Mouse (Mus musculus): Measurements from ENCODE around the gene Fosl2.
A peak's percentile ranks its signal among the peaks of the same experiment; 100 is the strongest.

Fosl2 gene

DNA sequence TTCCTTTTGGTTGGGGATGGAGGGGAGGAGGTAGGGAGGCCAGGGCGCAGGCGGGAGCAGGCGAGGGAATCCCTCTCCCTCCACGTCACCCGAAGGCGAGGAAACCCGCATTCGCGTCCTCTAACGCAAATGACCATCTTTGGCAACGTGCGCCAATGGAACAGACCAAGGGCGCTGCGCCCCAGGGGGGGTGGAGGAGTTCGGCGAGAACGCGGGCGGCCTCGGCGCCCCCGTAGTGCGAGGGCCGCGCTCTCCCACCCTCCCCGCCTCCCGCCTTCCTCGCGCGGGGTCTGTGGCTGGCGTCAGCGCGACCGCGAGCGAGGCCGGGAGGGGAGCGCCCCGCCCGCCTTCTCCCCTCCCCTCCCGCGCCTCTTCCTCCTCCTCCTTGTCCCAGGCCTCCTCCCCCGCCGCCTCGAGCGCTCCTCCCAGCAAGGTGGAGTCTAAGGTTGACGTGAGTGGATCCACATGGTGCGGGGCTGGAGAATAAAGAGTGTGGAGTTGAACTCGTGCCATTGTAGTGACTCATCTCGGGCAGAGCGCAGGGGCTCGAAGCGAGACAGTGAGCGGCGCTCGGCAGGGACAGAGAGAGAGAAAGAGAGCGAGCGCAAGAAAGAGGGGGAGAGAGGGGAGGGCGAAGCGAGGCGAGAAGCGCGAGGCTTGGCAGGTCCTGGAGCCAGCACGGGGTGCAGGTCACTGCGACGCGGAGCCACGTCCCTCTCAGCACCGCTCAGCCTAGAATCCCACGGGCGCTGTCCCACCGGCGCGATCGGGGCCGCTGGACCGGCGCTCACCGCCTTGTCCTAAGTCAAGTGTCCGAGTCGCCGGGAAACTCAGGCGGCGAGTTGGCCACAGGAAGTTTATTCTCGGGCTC is at the start of gene Fosl2:
TSS of gene Fosl2 (plus strand) at position 466 of the 871 bp plus-strand sequence.
- no peak for DNase-seq (ENCODE audit: low read depth, low spot score)

DNA sequence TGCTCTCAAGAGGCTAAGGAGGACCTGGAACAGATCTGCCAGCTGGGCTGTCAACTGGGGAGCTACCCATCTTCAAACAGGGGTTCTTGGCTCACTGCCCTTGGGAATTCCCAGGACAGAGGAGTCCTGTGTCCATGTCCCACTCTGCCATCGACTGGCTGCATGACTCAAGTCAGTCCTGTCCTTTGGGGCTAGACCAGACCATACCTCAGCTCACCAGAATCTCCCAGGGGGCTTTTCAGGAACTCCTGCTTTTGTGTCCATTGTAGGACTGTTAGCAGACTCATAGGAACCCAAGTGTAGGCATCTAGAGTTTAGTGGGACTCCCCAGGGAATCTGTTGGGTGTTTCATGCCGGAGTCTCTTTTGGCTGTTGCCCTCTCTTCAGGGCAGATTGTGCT is 49.6 kb upstream of the Fosl2 start:
- no peak for DNase-seq (ENCODE audit: low read depth, low spot score)

DNA sequence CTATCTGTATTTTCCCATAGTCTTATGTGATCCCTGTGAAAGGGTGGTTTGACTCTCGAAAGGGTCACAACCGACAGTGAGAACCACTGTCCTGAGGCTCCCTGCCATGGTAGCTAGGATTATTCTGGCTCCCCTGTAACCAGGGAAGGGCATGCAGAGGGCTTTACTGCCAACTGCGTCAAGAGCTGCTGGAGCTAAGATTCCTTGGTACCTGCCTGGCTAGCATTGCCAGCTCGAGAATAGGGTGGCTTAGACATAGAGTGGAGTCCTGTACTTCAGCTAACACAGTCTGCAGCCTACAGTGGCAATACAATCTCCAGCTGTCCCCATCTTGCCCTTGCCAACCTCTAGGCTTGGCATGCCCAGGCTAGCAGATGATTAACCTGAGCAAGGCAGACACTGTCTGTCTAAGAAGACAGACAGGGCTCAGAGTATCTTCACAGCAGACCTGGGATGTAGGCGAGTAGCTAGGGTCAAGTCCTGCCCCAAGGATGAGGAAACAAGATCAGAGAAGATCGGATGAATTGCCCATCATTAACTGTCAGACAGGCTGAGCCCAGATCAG is 49.0 kb upstream of the Fosl2 start:
- DNase-seq (ENCODE audit: low read depth, low spot score): no peak

- DNase-seq (ENCODE audit: low read depth, low spot score): no peak
Measured at GRCm38 (mm10) chr5:32089481-32089880, 46.1 kb upstream of the Fosl2 start.

- DNase-seq (ENCODE audit: low read depth, low spot score): no peak
Measured at GRCm38 (mm10) chr5:32092281-32092680, 43.3 kb upstream of the Fosl2 start.

- no peak for DNase-seq (ENCODE audit: low read depth, low spot score)
Measured at GRCm38 (mm10) chr5:32098691-32099090, 36.9 kb upstream of the Fosl2 start.

DNA sequence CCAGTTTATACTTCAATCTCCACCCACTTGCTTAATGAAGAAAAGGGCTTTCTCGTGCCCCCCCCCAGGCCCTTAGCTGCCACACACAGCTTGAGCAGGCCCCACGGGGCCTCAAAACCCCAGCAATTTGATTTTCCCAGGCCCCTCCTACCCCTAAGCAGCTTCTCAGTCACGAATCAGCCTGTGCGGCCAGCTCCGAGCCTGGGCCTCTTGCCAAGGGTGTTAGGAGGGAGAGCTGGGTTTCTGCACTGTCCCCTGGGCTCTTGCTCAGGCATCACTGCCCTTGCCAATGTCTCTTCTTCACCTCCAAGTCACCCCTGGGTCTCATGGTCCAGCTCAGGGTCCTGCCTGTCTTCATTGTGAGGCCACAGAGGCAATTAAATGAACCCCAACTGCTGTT is 33.1 kb upstream of the Fosl2 start:
- DNase-seq (ENCODE audit: low read depth, low spot score): peak; percentile 11

DNA sequence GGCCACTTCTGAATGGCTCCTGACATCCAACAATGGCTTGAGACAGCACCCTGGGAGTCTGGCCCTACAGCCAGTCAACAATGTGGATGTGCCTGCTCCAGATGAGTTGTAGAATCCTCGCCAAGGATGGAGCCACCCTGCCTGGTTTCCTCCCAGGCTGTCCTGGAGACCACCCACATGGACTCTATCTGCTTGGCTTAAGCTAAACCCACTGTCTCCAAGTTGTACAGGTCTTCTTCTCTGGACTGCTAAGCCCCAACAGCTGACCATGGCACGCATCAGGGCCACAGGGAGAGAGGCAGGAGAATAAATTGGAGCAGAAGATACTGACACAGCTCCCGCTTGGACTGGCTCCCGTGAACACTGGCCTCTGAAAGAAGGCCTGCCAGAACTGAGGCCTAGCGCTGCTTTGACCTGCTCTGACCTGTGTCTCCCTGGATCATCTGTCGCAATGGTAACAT is 32.6 kb upstream of the Fosl2 start:
- DNase-seq (ENCODE audit: low read depth, low spot score): no peak

- no peak for DNase-seq (ENCODE audit: low read depth, low spot score)
Measured at GRCm38 (mm10) chr5:32103545-32103944, 32.1 kb upstream of the Fosl2 start.

GRCm38 (mm10) chr5:32104119-32104990 is 31.2 kb upstream of the Fosl2 start:
- no peak for DNase-seq (ENCODE audit: low read depth, low spot score)

- no peak for DNase-seq (ENCODE audit: low read depth, low spot score)
Measured at GRCm38 (mm10) chr5:32106473-32107140, 29.0 kb upstream of the Fosl2 start.

DNA sequence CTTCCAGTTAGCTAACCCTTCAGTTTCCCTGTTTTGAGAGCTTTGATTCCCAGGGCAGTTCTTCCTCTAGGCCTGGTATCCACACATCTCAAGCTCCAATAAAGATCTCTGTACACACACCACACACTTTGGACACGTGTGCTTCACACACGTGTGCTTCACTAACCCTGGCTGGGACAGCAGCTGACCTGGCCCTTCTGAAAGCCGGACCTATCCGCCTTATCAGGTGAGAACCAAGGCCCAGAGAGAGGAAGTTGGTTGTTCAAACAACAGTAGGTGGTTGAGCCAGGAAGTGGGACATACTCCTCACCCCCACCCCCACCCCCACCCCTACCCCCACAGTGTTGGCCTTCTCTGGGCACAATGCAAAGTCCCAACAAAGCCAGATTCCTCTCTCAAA is 24.9 kb upstream of the Fosl2 start:
- DNase-seq (ENCODE audit: low read depth, low spot score): no peak

DNA sequence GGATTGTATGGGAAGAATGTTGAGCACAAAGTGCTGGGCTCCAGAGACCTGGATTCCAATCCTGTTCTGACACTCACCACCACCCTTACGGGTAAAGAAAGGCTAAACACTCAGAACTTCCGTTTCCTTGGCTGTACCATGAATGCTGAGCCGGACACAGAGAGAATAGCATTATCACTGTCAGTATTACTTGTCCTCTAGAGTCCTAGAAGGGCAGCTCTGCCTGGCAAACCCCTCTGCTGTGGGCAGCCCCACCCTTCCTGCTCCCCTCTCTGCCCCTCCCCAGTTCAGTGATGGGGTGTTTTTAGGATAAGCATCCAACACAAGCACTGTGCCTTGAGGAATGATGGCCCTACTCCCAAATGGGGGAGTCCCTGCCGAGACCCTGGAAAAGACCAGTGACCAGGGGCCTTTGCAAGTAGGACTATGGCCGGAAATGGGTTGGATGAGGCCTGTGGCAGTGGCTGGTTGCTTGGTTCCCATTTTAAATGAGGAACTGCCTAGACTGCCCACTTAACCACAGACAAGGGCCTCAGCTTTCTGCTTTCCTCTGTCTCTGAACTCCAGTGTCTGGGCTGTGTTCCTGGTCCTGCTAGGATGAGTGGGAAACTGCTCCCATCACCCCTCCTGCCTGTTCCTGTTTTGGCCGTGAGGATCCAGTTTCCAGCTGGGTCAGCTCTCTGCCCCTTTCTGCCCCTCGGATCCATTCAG is 23.2 kb upstream of the Fosl2 start:
- DNase-seq (ENCODE audit: low read depth, low spot score): no peak

DNA sequence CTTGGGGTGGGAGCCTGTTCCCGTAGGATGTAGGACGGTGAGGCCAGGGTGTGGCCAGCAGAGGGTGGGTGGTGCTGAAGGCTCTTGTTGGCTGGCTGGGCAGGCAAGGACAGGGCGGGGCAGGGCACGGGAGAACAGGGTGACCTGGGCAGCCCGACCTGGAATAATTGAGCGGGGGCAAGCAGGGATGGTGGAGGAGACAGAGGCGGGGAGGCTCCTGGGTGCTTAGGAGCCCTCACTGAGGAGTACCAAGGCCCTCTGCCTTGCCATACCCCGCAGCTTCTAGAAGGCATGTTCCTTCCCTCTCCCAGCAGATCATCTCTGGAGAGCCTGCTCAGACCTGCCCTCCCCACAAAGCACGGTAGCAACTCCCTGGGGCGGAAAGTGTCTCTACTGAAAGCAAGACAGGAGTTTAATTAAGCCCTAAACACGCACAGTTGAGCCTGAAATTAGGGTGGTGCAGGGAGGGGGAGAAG is 14.7 kb upstream of the Fosl2 start:
- no peak for DNase-seq (ENCODE audit: low read depth, low spot score)

DNA sequence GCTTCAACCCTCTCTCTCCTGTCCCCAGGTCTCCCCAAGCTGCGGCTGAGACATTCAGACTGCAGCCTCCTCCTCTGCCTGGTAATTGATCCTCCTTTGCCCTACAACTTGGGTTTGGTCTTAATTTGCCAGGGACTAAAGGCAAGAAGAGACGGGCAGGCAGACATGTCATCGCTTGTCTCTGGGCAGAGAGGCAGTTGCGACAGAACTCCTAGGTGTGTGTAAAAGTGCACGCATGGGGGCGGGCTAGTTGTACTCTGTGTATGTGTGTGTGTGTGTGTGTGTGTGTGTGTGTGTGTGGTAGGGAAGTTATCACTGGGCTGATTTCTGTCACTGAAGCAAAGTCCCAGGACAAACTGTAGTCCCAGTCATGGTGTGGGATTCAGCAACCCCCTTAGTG is 13.7 kb upstream of the Fosl2 start:
- DNase-seq (ENCODE audit: low read depth, low spot score): no peak

DNA sequence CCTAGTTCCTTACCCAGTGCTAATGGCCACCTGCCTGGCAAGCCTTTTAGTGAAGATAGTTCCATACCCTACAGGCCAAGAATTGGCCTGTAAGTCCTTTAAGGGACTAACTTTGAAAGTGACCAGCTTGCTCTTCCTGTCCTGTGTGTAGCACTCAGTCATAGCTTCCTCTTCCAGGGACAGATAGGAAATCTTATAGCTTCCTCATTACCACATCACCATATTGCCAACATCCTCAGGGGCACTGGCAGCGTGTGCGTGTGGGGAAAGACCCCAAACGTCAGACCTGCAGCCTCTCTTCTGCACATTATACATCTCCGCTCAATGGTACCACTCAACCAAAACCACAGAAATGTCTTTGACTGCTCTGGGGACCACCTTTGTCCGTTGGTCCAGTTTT is 13.2 kb upstream of the Fosl2 start:
- DNase-seq (ENCODE audit: low read depth, low spot score): no peak

GRCm38 (mm10) chr5:32124957-32125356 is 10.6 kb upstream of the Fosl2 start:
- no peak for DNase-seq (ENCODE audit: low read depth, low spot score)

DNA sequence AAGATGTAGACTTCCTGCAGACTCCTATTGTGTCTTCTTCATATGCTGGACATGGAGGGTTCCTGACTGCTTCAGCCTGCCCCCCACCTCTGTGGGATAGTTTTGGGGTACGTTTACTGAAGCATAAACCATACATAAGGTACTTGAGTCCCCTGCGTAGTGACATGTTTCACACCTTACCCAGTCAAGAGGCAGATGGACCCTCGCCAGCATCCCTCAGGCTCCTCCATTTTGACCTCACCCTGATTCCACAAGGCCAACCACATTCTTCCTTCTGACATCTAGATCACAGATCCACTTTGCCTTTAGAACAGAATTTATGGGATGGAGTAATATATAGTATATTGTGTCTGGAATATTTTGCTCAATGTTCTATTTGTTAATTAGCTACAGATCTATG is 8.4 kb upstream of the Fosl2 start:
- no peak for DNase-seq (ENCODE audit: low read depth, low spot score)

DNA sequence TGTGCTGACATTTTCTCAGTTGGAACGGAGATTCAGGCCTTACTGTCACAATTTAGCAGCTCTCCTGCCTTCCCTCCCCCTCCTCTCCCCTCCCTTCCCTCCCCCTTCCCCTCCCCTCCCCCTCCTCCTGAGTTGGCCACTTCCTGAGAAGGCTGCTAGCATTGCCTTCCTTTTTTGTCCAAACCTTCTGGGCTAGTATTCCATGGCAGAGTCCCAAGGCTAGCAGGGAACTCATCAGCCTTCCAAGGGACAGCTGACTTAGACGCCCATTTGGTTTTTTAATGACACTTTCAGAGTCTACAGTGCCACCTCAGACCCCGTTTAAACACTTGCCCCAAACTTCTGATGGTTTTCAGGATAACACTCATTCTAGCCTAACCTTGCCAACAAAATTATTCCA is 7.7 kb upstream of the Fosl2 start:
- no peak for DNase-seq (ENCODE audit: low read depth, low spot score)

DNA sequence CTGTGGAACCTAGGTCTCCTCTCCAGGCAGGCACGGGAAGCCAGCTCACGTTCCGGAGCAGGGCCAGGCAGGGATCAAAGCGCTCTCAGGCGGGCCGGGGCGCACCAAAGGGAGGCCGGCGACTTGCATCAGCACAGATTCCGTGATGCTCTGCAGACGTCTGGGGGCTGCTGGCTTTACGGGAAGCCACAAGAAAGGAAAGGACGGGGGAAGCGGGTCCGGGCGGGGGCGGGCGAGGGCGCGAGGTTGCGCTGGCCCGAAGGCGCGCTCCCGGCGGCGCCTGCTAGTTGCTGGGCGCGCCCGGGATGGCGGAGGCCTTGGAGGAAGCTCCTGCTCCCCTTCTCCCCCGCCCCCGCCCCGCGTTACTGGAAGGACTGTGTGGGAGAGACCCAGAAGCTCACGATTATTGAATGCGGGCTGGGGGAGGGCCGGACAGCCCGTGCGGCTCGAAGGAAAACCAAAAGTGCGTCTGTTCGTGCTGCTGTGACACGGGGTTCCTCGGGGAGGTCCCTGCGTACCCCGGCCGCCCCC is 2.6 kb upstream of the Fosl2 start:
- no peak for DNase-seq (ENCODE audit: low read depth, low spot score)

DNA sequence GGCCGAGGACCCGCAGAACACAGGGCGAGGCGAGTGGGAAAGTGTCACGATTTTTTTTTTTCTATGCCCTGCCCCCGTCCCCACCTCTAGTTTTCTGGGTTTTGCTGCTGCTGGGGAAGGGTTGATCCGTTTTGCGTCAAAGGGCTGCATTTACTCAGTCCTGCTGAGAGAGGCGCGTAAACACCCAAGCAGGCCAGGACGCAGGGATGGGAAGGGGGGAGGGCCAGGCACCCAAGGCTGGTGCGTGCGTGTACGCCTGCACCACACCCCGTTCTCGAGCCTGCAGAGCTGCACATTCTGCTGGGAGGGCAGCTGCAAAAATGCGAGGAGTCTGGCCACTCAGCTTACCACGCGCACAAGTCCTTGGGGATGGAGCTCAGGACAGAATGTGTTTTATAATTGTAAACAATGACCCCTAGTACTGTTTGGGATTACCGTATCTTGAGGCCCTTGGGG is 2.0 kb upstream of the Fosl2 start:
- no peak for DNase-seq (ENCODE audit: low read depth, low spot score)
